Mouse (Mus musculus) T-cell, adult 2 months (primary cell): ENCODE measurements around the gene Ctla4.
A peak's percentile ranks its signal among the peaks of the same experiment; 100 is the strongest.

Experiments
- DNase-seq: peaks from one replicate; pipeline ENCODE4 v3.0.0; 2022; ENCODE audit warnings: low spot score

Ctla4 gene

GRCm38 (mm10) chr1:60865167-60865566 lies 21.6 kb upstream of the Ctla4 start:
- DNase-seq, result no peak

GRCm38 (mm10) chr1:60866043-60866442 lies 20.8 kb upstream of the Ctla4 start:
- no peak for DNase-seq

GRCm38 (mm10) chr1:60868333-60869277 lies 18.2 kb upstream of the Ctla4 start:
- peak; percentile 46 for DNase-seq

GRCm38 (mm10) chr1:60875267-60875666 lies 11.5 kb upstream of the Ctla4 start:
- no peak for DNase-seq

DNA sequence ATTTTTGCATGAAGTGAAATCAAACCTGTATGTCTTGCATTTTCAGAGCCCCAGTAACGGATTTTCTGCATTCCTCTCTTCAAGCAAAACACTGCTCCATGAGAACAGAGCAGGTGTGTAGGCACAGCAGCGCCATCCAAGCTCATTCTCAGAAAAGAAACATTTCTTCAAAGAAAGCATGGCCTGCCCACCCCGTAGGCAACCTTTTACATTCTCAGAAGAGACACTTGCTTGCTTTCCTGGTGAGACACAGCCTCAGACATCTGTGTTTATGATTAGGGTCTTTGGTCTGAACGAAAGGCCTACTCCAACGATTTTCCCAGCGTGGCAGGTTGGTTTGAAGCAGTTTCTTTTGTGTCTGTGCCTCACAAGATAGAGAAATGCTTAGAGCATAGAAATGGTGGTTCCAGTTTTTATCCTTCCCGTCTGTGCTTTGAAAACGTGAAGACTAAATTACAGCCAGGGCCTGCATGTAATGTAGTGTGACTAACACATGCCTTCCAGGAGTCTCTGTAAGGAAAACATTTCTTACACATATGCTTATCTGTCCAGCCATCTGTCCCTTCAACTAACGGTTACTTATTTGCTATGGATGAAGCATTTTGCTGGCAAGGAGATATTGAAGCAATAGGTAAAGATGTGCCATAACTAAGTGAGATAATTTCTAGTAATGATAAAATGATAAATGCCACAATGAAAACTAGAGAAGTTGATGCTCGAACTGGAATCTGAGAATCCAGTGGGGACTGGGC lies 6.5 kb upstream of the Ctla4 start:
- no peak for DNase-seq

DNA sequence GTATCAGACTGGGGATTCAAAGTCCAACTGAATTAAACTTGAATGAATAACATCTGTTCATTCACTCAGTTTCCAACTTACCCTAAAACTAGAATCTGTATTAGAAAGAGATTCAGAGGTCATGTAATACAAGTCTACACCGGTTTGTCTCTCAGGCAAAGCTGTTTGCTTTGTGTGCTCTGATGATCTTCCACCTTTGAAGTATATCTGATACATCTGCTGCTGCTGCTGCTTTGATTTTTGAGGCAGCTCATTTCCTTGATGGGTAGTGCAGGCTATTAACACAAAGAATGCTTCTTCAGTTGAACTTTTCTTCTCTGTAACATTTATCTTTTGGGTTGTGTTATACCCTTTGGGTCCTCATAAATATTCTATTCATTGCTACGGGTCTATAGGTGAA lies 4.0 kb upstream of the Ctla4 start:
- DNase-seq, result peak; percentile 58

- no peak for DNase-seq
These were observed 3.5 kb upstream of the Ctla4 start for GRCm38 (mm10) chr1:60883279-60883678.

GRCm38 (mm10) chr1:60884611-60885010 lies 2.2 kb upstream of the Ctla4 start:
- no peak for DNase-seq

DNA sequence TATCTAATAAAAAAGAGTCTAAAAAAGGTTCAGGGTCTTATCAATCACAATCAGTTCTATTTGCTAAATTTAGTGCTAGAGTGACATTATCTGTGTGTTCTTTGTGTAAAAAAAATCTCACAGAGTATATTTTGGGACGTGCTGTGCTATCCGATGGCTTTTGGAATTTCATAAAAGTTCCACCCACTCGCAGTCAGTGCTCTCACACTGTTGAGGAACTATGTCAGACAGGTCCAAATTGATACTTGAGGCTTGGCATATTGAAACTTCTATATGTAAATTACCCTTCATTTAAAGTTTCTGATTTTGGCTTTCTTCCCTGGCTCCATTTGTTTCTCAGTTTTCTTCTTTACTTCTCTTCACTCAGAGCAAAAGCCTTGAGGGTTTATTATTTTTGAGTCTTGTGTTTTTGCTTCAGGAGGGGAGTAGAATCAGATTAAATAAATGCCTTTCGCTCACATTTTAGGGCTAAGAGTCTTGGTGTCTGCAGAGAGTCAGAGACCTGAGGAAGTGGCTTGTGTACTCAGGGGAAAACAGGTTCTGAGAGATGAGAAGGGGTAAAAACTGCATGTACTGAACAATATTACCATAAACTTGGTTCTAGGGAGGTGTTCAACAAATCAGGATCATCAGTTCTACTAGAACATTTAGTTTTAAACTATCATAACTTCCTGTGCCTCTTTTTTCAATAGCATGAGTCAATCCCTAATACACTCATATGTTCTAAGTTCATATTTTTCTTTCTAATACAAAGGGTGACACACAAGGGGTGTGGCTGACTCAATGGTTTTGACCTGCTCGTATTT lies 11.5 kb downstream of the Ctla4 start:
- DNase-seq, result peak; percentile 35

- no peak for DNase-seq
These were observed 12.1 kb downstream of the Ctla4 start for GRCm38 (mm10) chr1:60898933-60899210.

GRCm38 (mm10) chr1:60899244-60899643 lies 12.4 kb downstream of the Ctla4 start:
- no peak for DNase-seq

GRCm38 (mm10) chr1:60902547-60902946 lies 15.7 kb downstream of the Ctla4 start:
- no peak for DNase-seq

- DNase-seq, result no peak
These were observed 16.3 kb downstream of the Ctla4 start for GRCm38 (mm10) chr1:60903126-60903525.

- DNase-seq, result no peak
These were observed 17.7 kb downstream of the Ctla4 start for GRCm38 (mm10) chr1:60904456-60904978.

GRCm38 (mm10) chr1:60907466-60907865 lies 20.7 kb downstream of the Ctla4 start:
- peak; percentile 59 for DNase-seq

DNA sequence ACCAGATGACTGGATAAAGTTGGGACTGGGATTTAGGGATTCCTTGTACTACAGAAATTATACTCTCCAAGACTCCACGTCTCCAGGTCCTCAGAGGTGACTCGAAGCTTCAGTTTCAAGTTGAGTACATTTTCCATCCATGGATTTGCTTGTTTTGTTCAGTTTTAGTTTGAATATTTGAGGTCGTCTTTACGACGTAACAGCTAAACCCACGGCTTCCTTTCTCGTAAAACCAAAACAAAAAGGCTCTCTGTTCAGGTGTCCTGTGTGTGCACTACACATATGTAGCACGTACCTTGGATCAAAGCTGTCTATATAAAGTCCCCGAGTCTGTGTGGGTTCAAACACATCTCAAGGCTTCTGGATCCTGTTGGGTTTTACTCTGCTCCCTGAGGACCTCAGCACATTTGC lies 22.0 kb downstream of the Ctla4 start:
- DNase-seq, result peak; percentile 81

GRCm38 (mm10) chr1:60909746-60910145 lies 22.9 kb downstream of the Ctla4 start:
- DNase-seq, result no peak

DNA sequence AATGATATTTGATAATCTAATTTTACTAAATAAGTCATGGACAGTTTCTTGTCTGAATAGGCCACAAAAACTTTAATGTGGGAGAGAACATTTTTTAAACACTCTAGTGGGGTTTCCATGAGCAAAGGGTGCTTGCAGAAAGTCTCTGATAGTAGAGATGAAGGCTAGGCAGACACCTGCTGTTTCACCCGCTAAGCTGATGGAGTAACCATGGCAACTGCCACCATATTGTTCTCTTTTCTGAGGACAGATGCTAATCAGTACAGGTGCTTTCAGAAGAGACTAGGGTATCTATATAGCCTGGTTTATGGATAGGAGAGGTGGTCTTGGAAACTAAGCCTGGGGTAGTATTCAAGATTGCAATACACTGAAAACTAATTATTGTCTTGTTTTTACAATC lies 24.0 kb downstream of the Ctla4 start:
- peak; percentile 47 for DNase-seq

GRCm38 (mm10) chr1:60911631-60912030 lies 24.8 kb downstream of the Ctla4 start:
- DNase-seq, result peak; percentile 39

DNA sequence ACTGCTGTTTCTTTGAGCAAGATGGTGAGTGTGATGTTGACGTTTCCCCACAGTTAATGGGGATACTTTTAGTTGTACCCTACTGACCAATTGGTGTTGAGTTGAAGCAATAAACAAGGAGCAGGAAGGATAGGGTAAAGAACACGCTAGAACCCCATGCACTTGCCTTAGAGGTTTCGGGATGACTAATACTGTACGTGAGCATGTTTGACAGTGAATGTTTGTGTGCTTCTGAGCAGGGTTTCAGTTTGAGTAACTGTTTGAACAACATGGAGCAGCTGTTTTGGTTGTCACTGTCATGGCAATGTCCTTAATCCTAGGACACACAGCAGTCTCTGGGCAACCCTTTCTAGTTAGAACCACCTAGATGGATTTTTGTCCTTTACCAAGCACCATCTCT lies 26.5 kb downstream of the Ctla4 start:
- no peak for DNase-seq

DNA sequence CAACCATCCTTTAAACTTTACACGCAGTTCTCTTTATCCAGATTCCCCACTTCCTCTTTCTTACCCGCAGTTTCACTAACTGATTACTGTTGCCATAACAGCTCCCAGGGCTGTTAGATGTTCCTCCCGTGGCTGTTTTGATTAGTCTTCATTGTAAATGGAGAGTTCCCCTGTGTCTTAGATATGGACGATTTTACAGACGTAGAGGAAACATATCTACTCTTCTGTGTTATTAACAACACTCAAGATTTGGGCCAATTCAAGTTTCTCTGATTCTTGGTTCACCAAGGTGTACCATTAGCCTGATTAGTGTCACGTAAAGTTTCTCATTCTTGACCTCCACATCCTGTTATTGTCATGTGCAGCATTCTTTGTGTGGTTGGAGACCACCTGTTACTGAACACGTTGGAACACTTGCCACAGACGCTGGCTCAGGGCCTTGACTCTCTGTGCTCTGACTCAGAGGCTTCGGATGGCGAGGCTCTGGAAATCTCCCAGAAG lies 29.5 kb downstream of the Ctla4 start:
- peak; percentile 78 for DNase-seq
